In the genomic region with DNA sequence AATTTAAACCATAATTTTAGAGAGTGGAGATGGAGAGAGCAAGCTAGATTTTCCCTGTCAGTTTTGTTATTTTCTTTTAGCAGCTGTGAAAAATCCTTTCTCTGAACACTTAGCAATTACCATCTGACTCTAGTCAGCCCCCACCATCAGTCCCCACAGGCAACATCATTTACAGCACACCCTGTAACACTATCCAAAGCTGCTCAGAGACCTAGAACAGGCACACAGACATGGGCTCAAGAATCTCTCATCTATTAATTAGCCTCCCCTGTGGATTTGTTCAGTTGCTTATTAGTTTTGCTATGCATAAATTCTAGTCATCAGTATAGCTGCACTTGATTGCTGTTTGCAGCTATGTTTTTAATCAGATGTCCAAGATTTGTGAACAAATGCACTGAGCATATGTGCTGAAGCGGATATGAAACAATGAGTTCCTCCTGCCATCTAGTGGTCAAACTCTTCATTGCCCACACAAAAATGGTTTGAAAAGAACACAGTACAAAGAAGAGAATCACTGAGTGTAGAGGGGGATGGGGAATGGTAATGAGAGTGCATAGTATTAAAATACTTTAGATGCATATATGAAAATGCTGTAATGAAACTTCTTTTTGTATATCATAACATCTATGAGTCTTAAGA, we compare ENCODE assay signal across 8 mouse cellular contexts.
DNase-seq lines count a peak whose midpoint lies in the region; ATAC-seq lines count a peak whose summit lies in the region.

No protein-coding gene starts in this region.

- H3K27me3 ChIP-seq in hindbrain, embryonic 11.5 days (ENCODE audit: control insufficient read depth, insufficient read depth, low read length): no peaks in the 10 kb centered on the region
- no peaks in the 10 kb centered on the region for H3K27me3 ChIP-seq in hindbrain, embryonic 10.5 days (ENCODE audit: insufficient read depth, poor library complexity, severe bottlenecking)
- H3K27me3 ChIP-seq in kidney, embryonic 16.5 days (ENCODE audit: insufficient read depth, low read length): no peaks in the 10 kb centered on the region

- no peaks in the 10 kb centered on the region for H3K9me3 ChIP-seq in hindbrain, embryonic 11.5 days (ENCODE audit: control insufficient read depth, low read length)
- H3K9me3 ChIP-seq in hindbrain, embryonic 10.5 days: no peaks in the 10 kb centered on the region
- no peaks in the 10 kb centered on the region; the same call in 1 of the 2 replicates for H3K9me3 ChIP-seq in kidney, embryonic 16.5 days (ENCODE audit: low read length)

- 44% methylated on average over 1 of the region's 1 CpGs for WGBS in hindbrain, embryonic 11.5 days
- WGBS in hindbrain, embryonic 10.5 days: 33% methylated on average over 1 of the region's 1 CpGs
- 33% methylated on average over 1 of the region's 1 CpGs for WGBS in kidney, embryonic 16.5 days

- H3K4me3 ChIP-seq in hindbrain, embryonic 11.5 days (ENCODE audit: low read depth, low read length): no peak overlapping the region
- no peak overlapping the region for H3K4me3 ChIP-seq in hindbrain, embryonic 10.5 days
- no peak overlapping the region for H3K4me3 ChIP-seq in kidney, embryonic 16.5 days (ENCODE audit: low read length)

- no peak overlapping the region for H3K27ac ChIP-seq in hindbrain, embryonic 11.5 days (ENCODE audit: low read depth, low read length)
- H3K27ac ChIP-seq in hindbrain, embryonic 10.5 days: no peak overlapping the region
- no peak overlapping the region for H3K27ac ChIP-seq in kidney, embryonic 16.5 days (ENCODE audit: low read length)

- DNase-seq in hindbrain, embryonic 11.5 days (ENCODE audit: low spot score): peak; percentile 80
- no peak for DNase-seq in hindbrain, embryonic 10.5 days (ENCODE audit: low spot score)
- DNase-seq in MN1 (ENCODE audit: low spot score): peak; percentile 35
- peak; percentile 57 for DNase-seq in embryo, embryonic 11.5 days (ENCODE audit: low read depth, low spot score)
- DNase-seq in T-cell, adult 2 months (ENCODE audit: low spot score): no peak
- DNase-seq in urinary bladder, adult 2 months (ENCODE audit: low spot score): no peak

- no peaks in the 10 kb centered on the region for H3K36me3 ChIP-seq in hindbrain, embryonic 11.5 days (ENCODE audit: control insufficient read depth, insufficient read depth, low read length)
- no peaks in the 10 kb centered on the region for H3K36me3 ChIP-seq in hindbrain, embryonic 10.5 days
- H3K36me3 ChIP-seq in kidney, embryonic 16.5 days (ENCODE audit: insufficient read depth, low read length): no peaks in the 10 kb centered on the region

- no peak overlapping the region for H3K9ac ChIP-seq in hindbrain, embryonic 11.5 days (ENCODE audit: low read depth, low read length)
- no peak overlapping the region for H3K9ac ChIP-seq in kidney, embryonic 16.5 days (replicated peaks; ENCODE audit: low read length)

- ATAC-seq in hindbrain, embryonic 11.5 days (ENCODE audit: low FRiP score): peak; percentile 87
- ATAC-seq in kidney, embryonic 16.5 days (ENCODE audit: low FRiP score, low TSS enrichment): peak; percentile 54; the same call in 1 of the 2 replicates
- ATAC-seq in megakaryocyte-erythroid progenitor cell, adult 5-6 weeks (replicated peaks; ENCODE audit: low FRiP score, low TSS enrichment, poor library complexity, severe bottlenecking): 0 out of 2 replicates have a peak, but pooled peaks have one; percentile 59

- H3K4me2 ChIP-seq in hindbrain, embryonic 11.5 days (replicated peaks; ENCODE audit: low read depth, low read length): no peak overlapping the region
- no peak overlapping the region for H3K4me2 ChIP-seq in kidney, embryonic 16.5 days (replicated peaks; ENCODE audit: low read depth, low read length)

- no peaks in the 10 kb centered on the region for H3K4me1 ChIP-seq in hindbrain, embryonic 11.5 days (replicated peaks; ENCODE audit: control insufficient read depth, insufficient read depth, low read length)
- H3K4me1 ChIP-seq in hindbrain, embryonic 10.5 days (replicated peaks): peaks cover 9% of the 10 kb centered on the region; the same call in 1 of the 2 replicates
- no peaks in the 10 kb centered on the region for H3K4me1 ChIP-seq in kidney, embryonic 16.5 days (ENCODE audit: insufficient read depth, low read length)

Comparison
In these comparisons a context has a peak if more than half of its experiments do, and no peak if none do; other contexts are left out.
1. DNase-seq: peak in hindbrain, embryonic 11.5 days (single experiment), MN1 (single experiment) and embryo, embryonic 11.5 days (single experiment); none in hindbrain, embryonic 10.5 days (single experiment), T-cell, adult 2 months (single experiment) and urinary bladder, adult 2 months (single experiment).
2. Peak in every context shown above with its lines, with median percentiles within 50 percentile points of each other: ATAC-seq.